ENCODE assay signal across 13 mouse cellular contexts in genomic region chr5:124309155-124309554, GRCm38 (mm10).
"Had no signal": no experiment of that assay in that cellular context is flagged by ENCODE, and none has a peak within 500 bp of the region (broad histone marks: within the 10 kb centered on the region; RNA-seq: fewer than 3 reads in every experiment).

No protein-coding gene starts in this region.

- DNase-seq: kidney, postnatal 25 days; layer of hippocampus, adult 9-11 months; liver, embryonic 13.5 days; lung, adult 2 months; lung, postnatal 14 days; lung, postnatal 4 days; midbrain, embryonic 14.5 days; thymus, adult 18-20 months; thymus, postnatal 36 days had no signal

- H3K27me3 ChIP-seq: liver, embryonic 13.5 days had no signal

- H3K4me3 ChIP-seq: layer of hippocampus, adult 2 months; left cerebral cortex, adult 2 months; liver, embryonic 13.5 days had no signal

- H3K27ac ChIP-seq: kidney, postnatal 0 days; layer of hippocampus, adult 2 months; left cerebral cortex, adult 2 months; liver, embryonic 13.5 days had no signal

- H3K4me2 ChIP-seq: liver, embryonic 13.5 days; midbrain, embryonic 11.5 days had no signal

- H3K9ac ChIP-seq: liver, embryonic 13.5 days had no signal

- H3K4me1 ChIP-seq: liver, embryonic 13.5 days had no signal
